Mouse (Mus musculus): Measurements from ENCODE around the gene Phb. TPM values are rescaled to one million over a fixed set of nuclear protein-coding genes. Genes with fewer than 3 reads are reported as not detected.

Phb gene
- polyA plus RNA-seq, 1 experiment from 2014 or later: 187 TPM

DNA sequence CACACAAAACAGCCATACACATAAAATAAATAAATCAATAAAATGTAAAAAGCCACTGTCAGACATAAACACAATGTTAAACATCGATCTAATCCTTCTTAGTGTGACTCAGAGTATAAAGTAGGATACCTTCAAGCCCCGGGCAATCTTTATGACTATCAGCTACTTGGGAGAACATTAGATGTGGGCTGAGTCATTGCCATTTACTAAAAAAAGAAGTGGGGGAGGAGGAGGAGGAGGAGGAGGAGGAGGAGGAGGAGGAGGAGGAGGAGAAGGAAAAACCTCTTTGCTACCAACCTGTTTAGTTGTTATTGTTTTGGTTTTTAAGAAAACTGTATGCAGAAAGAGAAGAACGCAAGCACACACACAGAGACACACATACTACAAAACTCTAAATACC is 22.8 kb downstream of the Phb start:
- Histone ChIP-seq H3K4me2 (no peak overlapping the region), H3K9me3 (replicated peaks) (no peaks in the 10 kb centered on the region), H3K36me3 (ENCODE audit: poor library complexity, severe bottlenecking) (no peaks in the 10 kb centered on the region), H3K4me3 (no peak overlapping the region), H3K4me1 (no peaks in the 10 kb centered on the region), H3K9ac (no peak overlapping the region), H3K27me3 (no peaks in the 10 kb centered on the region), H3K27ac (no peak overlapping the region)
- WGBS: 82% methylated on average over 3 of the region's 3 CpGs
- no peak for ATAC-seq

DNA sequence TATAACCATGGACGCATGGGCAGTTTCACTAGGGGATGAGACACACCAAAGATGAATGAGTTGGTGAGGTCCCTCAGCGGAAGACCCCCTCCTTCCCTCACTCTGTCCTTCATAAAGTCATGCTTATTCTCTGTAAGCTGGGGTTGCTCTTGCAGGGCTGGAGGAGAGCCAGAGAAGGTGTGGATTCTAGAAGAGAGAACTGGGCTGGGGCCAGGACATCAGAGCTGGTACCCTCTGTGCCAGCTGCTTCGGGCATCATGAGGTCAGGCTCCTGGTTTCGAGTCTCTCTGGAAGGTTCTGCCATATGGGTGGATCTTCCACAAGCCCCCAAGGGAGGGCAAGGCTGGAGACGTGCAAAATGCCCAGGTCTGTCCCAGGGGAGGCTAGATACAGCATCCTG is 31.8 kb downstream of the Phb start:
- Histone ChIP-seq H3K4me3 (no peak overlapping the region), H3K4me1 (no peaks in the 10 kb centered on the region), H3K27ac (no peak overlapping the region), H3K4me2 (no peak overlapping the region), H3K36me3 (ENCODE audit: poor library complexity, severe bottlenecking) (no peaks in the 10 kb centered on the region), H3K27me3 (no peaks in the 10 kb centered on the region), H3K9me3 (replicated peaks) (no peaks in the 10 kb centered on the region), H3K9ac (no peak overlapping the region)
- ATAC-seq: no peak
- whole genome bisulfite sequencing: 82% methylated on average over 5 of the region's 5 CpGs

DNA sequence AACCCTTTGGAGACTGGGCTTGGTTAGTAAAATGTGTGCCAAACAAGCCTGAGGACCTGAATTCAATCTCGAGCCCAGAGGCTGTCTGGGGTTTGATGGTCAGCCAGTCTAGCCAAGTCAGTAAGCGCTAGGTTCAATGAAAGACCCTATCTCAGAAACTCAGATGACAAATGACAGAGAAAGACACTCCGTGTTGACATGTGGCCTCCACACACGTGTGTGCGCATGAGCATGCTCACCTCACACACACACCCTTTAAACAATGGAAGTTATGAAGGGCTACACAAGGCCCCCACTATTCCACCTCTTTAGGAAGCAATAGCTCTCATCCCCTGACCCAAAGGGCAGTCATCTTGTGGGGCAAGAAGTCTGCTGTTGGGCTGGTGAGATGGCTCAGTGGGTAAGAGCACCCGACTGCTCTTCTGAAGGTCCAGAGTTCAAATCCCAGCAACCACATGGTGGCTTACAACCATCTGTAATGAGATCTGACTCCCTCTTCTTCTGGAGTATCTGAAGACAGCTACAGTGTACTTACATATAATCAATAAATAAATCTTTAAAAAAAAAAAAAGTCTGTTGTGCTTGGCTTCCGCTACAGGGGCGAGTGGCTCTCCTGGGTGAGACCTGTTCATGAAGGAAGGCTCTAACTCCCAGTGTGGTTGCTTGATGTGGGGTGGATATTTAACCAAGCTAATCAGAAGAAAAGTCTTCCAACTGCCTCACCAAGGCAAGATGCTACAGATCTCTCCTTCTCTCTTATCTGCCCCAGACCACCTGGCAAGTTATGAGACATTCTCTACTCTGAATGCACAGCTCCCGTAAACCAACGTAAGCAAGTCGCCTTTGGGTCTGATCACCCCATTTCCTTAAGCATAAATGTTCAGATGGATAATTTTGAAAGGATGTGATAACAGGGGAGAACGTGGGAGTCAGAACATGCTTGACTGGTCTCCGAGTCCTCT is 34.3 kb downstream of the Phb start:
- H3K27ac ChIP-seq: no peak overlapping the region
- no peaks in the 10 kb centered on the region for H3K9me3 ChIP-seq (replicated peaks)
- H3K4me3 ChIP-seq: no peak overlapping the region
- H3K4me1 ChIP-seq: no peaks in the 10 kb centered on the region
- no peak overlapping the region for H3K4me2 ChIP-seq
- no peaks in the 10 kb centered on the region for H3K27me3 ChIP-seq
- no peak overlapping the region for H3K9ac ChIP-seq
- ATAC-seq: no peak
- no peaks in the 10 kb centered on the region for H3K36me3 ChIP-seq (ENCODE audit: poor library complexity, severe bottlenecking)
- 92% methylated on average over 13 of the region's 13 CpGs for WGBS

DNA sequence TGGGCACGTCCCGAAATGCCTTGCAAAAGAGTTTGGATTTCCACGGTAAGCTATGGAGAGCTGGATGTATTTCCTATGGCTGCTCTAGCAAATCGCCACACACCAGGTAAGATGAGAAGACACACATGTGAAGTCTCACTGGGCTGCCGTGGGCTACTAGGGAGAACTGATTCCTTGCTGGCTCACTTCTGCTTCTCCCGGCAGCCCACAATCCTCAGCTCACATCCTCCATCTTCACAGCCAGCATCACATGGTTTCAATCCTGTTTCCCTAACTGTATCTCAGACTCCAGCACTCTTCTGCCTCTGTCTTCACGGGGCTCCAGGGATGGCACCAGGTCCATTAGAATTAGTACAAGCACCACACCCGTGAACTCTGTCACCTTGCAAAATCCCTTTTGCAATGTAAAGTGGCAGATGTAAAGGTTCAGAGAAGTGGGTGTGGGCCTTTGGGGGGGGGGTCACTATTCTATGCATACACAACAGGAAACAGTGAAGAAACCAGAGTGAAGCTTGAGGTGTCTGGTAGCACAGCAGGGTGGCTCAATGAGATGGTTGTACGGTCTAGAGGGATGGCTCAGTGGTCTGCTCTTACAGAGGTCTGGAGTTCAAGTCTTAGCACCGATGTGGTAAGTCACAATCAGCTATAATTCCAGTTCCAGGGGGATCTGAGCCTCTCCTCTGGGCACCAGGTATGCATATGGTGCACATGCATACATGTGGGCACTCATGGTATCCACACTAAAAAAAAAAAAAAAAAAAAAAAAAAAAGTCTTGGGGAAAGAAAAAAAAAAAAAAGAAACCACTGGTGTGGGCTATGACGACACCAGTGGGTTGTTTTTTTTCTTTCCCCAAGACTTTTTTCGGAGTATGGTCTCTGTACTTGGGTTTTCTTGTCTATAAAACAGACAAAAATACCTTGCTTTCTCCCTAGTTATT is 37.5 kb downstream of the Phb start:
- no peak for ATAC-seq
- no peak overlapping the region for H3K27ac ChIP-seq
- H3K9me3 ChIP-seq (replicated peaks): no peaks in the 10 kb centered on the region
- no peaks in the 10 kb centered on the region for H3K27me3 ChIP-seq
- no peak overlapping the region for H3K4me3 ChIP-seq
- H3K4me1 ChIP-seq: no peaks in the 10 kb centered on the region
- WGBS: 96% methylated on average over 12 of the region's 12 CpGs
- no peak overlapping the region for H3K9ac ChIP-seq
- H3K4me2 ChIP-seq: no peak overlapping the region
- no peaks in the 10 kb centered on the region for H3K36me3 ChIP-seq (ENCODE audit: poor library complexity, severe bottlenecking)

DNA sequence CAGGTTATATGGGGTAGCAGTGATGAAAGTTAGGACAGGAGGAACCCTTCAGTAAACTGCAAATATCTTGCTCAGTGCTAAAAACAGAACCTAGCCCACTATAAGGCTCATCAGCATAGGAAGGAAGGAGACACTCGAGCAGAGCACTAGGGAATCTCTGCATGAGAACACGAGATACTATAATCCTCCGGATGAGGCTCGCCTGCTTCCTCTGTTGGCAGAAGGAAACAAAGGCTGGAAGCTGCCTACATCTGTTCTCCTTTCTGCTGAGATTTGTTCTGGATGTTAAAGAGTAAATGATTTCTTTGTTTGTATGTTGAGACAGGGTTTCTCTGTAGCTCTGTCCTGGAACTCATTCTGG is 38.2 kb downstream of the Phb start:
- 76% methylated on average over 4 of the region's 4 CpGs for WGBS
- no peak overlapping the region for H3K9ac ChIP-seq
- no peaks in the 10 kb centered on the region for H3K9me3 ChIP-seq (replicated peaks)
- no peak overlapping the region for H3K27ac ChIP-seq
- ATAC-seq: no peak
- no peak overlapping the region for H3K4me3 ChIP-seq
- no peaks in the 10 kb centered on the region for H3K4me1 ChIP-seq
- H3K36me3 ChIP-seq (ENCODE audit: poor library complexity, severe bottlenecking): no peaks in the 10 kb centered on the region
- H3K27me3 ChIP-seq: no peaks in the 10 kb centered on the region
- no peak overlapping the region for H3K4me2 ChIP-seq

DNA sequence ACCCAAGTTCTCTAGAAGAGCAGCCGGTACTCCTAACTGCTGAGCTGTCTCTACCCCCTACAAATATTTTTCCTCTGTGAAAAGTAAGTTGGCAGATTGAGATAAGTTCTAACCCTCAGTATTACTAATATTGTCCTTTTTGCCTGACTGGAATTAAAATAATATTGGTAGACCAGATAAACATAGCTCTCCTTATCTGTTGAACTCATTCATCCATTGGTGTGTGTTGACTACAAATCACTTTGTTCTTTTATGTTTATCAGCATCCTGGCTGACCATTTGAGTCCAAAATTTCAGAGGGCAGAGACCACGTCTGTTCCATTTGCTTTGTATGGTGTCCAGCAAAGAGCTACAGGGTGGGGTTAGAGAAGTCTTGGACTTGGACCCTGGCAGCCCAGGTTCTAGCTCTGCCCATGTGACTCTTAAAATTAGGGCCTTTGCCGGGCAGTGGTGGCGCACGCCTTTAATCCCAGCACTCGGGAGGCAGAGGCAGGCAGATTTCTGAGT is 42.8 kb downstream of the Phb start:
- 89% methylated on average over 6 of the region's 6 CpGs for WGBS

DNA sequence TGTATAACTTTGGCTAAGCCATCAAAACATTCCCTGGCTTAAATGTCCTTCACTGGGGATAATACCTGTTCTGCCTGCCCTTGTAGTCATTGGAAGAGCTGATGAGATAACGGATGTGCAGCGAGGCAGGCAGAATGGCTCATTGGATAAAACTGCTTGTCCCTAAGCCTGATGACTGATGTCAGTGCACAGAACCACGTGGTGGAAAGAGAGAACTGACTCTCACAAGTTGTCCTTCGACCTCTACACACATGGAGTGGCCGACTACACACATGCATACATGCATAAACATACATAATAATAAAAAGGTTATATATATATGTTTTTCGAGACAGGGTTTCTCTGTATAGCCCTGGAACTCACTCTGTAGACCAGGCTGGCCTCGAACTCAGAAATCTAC is 43.7 kb downstream of the Phb start:
- peaks cover 22% of the 10 kb centered on the region for H3K4me1 ChIP-seq
- no peaks in the 10 kb centered on the region for H3K9me3 ChIP-seq (replicated peaks)
- no peaks in the 10 kb centered on the region for H3K36me3 ChIP-seq (ENCODE audit: poor library complexity, severe bottlenecking)
- ATAC-seq: no peak
- WGBS: 79% methylated on average over 7 of the region's 7 CpGs
- H3K4me3 ChIP-seq: no peak overlapping the region
- no peak overlapping the region for H3K27ac ChIP-seq
- H3K9ac ChIP-seq: no peak overlapping the region
- 0 out of 2 replicates have a peak, but pooled peaks cover 2% of the 10 kb centered on the region for H3K27me3 ChIP-seq
- no peak overlapping the region for H3K4me2 ChIP-seq

More for the DNA sequence above, 42.8 kb downstream of the Phb start:
- ATAC-seq: no peak
- no peak overlapping the region for H3K4me3 ChIP-seq
- H3K4me2 ChIP-seq: no peak overlapping the region
- H3K36me3 ChIP-seq (ENCODE audit: poor library complexity, severe bottlenecking): no peaks in the 10 kb centered on the region
- no peak overlapping the region for H3K9ac ChIP-seq
- peaks cover 14% of the 10 kb centered on the region for H3K4me1 ChIP-seq
- H3K27ac ChIP-seq: no peak overlapping the region
- no peaks in the 10 kb centered on the region for H3K9me3 ChIP-seq (replicated peaks)
- 0 out of 2 replicates have a peak, but pooled peaks cover 2% of the 10 kb centered on the region for H3K27me3 ChIP-seq

DNA sequence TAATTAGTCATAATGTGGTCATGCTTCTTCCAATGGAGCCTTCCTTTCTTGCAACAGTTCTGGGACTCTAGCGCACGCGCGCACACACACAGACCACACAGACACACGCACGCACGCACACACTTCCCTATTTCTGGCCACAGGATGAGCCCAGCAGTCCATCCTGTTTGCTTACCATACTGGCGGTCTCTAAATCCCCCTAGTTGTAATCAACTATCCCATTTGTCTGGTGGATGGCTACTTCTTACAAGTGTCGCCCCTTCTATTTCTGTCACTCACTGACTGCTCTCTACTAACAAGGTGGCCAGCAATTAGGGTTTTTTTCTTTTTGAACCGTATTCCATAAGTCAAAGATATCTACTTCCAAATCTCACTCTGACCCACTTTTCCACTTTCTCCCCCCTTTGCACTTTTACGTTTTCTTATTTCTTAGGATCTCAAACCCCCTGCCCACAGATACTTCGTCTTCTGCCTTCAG is 45.4 kb downstream of the Phb start:
- H3K4me1 ChIP-seq: peaks cover 32% of the 10 kb centered on the region
- H3K27me3 ChIP-seq: 0 out of 2 replicates have a peak, but pooled peaks cover 2% of the 10 kb centered on the region
- H3K36me3 ChIP-seq (ENCODE audit: poor library complexity, severe bottlenecking): no peaks in the 10 kb centered on the region
- 40% methylated on average over 12 of the region's 12 CpGs for WGBS
- H3K4me3 ChIP-seq: peak overlapping the region; percentile 91
- H3K4me2 ChIP-seq: peak overlapping the region; percentile 90
- peak overlapping the region; percentile 96; the same call in 1 of the 2 replicates for H3K9ac ChIP-seq
- H3K9me3 ChIP-seq (replicated peaks): no peaks in the 10 kb centered on the region
- ATAC-seq: peak; percentile 4; the same call in 1 of the 2 replicates
- peak overlapping the region; percentile 97 for H3K27ac ChIP-seq

DNA sequence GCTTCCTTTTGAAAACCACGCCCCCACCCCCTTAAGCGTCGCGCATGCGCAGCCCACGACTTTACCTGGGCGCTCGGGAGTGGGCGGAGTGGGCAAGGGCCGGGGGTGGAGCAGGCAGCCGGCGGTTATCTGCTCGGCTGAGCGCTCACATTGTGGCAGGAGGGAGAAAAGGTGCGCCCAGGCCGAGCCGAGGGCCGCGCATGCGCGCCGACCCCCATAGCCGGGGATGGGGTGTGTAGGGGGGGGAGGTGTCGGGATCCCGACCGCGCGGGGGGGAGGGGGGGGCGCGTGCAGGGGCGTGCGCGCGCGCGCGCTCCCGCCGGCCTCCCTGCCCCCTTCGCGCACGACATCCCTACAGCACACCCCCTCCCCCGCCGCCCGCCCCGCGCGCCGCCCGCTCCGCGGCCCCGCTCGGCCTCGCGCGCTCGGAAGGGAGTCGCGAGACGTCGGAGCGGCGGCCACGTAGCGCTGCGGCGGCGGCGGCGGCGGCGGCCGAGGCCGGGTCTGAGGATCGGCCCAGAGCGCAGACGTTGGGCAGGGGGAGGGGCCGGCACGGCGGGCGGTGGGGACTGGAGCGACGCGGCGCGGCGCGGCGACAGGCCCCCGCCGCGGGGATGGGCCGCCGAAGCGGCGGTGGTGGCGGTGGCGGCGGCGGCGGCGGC is 45.9 kb downstream of the Phb start, which contains the start of gene Zfp652:
TSS of gene Zfp652 (plus strand) at position 111 of the 662 bp plus-strand sequence.
- H3K4me1 ChIP-seq: peaks cover 34% of the 10 kb centered on the region
- 1% methylated on average over 32 of the region's 103 CpGs for WGBS
- H3K27ac ChIP-seq: peak within 1 kb of the TSS; percentile 97
- H3K9ac ChIP-seq: peak within 1 kb of the TSS; percentile 96
- no peaks in the 10 kb centered on the region for H3K9me3 ChIP-seq (replicated peaks)
- ATAC-seq: peak; percentile 87
- H3K4me2 ChIP-seq: peak within 1 kb of the TSS; percentile 90
- peak within 1 kb of the TSS; percentile 91 for H3K4me3 ChIP-seq
- 0 out of 2 replicates have a peak, but pooled peaks cover 2% of the 10 kb centered on the region for H3K27me3 ChIP-seq
- H3K36me3 ChIP-seq (ENCODE audit: poor library complexity, severe bottlenecking): no peaks in the 10 kb centered on the region

DNA sequence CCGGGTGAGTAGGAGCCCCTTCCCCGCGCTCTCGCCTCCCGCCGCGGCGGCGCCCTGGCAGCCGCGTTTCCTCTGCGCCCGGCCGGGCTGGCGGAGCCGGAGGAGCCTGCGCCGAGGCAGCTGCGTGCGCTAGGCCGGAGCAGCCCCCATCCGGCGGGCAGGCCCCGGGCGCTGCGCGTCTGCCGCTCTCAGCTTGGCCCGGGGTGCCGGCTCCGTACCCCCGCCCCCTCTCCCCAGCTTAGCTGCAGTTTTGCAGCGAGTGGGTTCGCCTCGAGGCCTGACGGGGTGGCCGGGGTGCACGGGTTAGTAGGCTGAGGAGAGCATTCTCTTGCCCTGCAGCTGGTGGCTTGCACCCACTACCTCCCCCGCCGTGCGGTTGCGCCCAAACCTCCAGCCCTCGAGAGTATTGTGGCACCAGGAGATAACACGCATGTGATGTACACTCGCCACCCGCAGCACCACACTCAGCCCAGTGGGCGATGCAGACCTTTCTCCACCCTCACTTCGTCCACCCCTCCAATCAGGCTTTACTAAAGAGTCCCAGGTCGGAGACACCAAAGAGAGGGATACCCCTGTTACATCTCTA is 46.6 kb downstream of the Phb start:
- ATAC-seq: peak; percentile 79
- Histone ChIP-seq H3K4me3 (peak overlapping the region; percentile 91), H3K27ac (peak overlapping the region; percentile 97), H3K27me3 (0 out of 2 replicates have a peak, but pooled peaks cover 2% of the 10 kb centered on the region), H3K9me3 (replicated peaks) (no peaks in the 10 kb centered on the region), H3K9ac (peak overlapping the region; percentile 96), H3K4me1 (peaks cover 34% of the 10 kb centered on the region), H3K36me3 (ENCODE audit: poor library complexity, severe bottlenecking) (no peaks in the 10 kb centered on the region), H3K4me2 (peak overlapping the region; percentile 90)
- under 1% methylated on average over 32 of the region's 49 CpGs for WGBS

DNA sequence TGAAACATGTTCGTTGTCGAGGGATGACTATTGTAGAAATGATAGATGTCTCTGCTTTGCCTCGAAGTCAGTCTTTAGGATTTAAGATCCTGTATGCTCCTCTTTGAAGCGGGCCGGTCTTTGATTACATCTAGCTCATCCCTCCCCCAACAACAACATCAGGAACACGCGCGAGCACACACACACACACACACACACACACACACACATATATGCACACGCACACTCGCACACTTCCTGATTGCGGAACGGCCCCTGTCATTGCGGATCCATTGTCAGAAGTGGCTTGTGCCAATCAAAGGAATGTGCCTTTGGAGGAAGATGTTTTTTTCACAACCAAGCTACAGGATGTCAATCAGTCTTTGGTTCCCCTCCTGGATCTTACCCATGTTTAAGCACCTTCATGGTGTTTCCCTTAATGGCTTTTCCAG is 47.1 kb downstream of the Phb start:
- H3K9ac ChIP-seq: peak overlapping the region; percentile 96
- peak overlapping the region; percentile 91 for H3K4me3 ChIP-seq
- peak overlapping the region; percentile 90 for H3K4me2 ChIP-seq
- H3K4me1 ChIP-seq: peaks cover 34% of the 10 kb centered on the region
- peak; percentile 8; the same call in 1 of the 2 replicates for ATAC-seq
- under 1% methylated on average over 13 of the region's 13 CpGs for WGBS
- H3K36me3 ChIP-seq (ENCODE audit: poor library complexity, severe bottlenecking): no peaks in the 10 kb centered on the region
- no peaks in the 10 kb centered on the region for H3K9me3 ChIP-seq (replicated peaks)
- H3K27ac ChIP-seq: peak overlapping the region; percentile 97
- 0 out of 2 replicates have a peak, but pooled peaks cover 2% of the 10 kb centered on the region for H3K27me3 ChIP-seq

Data from forebrain, embryonic 13.5 days (tissue).